Mouse (Mus musculus): Measurements from ENCODE around the gene Lrrc32.

The Lrrc32 gene

DNA sequence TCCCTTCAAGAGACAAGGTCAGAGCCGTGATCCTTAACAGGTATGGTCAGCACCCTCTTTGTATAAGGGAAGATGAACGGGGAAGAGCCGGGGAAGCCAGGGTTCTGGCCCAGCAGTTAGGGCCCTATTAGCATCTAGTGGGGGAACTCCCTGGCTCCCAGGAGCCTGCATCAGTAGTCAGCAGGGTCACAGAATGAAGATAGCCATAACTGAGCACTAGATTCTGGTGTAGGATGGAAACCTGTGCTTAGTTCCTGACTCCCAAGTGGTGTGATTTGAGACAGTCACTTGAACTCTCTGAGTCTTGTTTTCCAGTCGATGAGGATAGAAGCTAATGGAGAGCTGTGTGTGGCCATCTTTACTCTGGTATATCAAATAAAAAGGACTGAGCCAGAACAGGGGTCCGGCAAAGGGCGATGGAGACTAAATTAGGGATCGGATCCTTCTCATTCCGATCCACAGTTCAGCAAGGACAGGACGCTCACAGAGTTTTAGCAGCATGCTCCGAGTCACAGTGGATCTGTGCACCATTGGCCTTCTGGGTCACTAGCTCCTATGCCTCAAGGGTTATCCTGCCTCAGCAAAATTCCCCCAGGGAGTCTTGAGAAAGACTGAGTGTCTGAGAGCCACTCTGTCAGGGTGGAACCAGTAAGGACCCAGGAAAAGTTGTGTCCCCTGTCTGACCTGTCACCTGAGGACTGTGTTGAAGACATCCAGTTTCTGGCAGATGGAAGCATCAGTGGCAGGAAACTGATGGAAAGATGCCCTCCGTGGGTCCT, 1.7 kb upstream of the Lrrc32 start:
- DNase-seq (ENCODE audit: inconsistent age in 2 of 2, low spot score in 1 of 2), result no peak

DNA sequence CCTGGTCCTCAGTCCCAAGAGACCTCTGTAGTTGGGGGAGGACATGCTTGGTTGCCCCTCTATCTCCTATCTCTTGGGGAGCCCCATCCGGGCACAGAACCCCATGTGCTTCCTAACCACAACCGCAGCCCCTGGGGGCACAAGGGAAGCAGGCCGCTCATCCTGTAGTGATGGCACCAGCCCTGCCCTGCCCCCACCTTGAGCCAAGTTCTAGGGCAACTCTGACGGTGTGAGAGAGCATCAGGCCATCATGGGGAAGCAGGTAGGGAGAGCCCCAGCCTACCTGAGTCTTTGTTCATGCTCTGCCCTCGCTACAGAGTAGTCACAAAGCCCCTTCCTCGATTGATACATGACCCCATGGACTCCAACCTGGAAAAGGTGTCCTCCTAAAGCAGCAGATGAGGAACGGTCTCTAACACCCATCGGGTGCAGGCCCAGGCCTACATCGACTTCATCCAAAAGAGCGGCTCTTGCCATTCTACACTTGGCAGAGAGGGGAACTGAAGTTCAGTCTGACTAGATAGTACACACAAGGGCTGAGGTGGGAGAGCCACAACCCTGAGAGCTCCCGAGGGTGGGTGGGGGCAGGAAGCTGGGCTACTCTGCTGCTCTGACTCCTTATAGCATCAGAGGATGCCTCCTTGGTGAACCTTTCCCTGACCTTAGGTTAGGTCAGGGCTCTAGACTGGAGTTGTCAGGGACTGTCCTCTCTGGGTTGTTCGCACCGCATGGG, 519 bp upstream of the Lrrc32 start:
- DNase-seq (ENCODE audit: inconsistent age in 2 of 2, low spot score in 1 of 2), result no peak

DNA sequence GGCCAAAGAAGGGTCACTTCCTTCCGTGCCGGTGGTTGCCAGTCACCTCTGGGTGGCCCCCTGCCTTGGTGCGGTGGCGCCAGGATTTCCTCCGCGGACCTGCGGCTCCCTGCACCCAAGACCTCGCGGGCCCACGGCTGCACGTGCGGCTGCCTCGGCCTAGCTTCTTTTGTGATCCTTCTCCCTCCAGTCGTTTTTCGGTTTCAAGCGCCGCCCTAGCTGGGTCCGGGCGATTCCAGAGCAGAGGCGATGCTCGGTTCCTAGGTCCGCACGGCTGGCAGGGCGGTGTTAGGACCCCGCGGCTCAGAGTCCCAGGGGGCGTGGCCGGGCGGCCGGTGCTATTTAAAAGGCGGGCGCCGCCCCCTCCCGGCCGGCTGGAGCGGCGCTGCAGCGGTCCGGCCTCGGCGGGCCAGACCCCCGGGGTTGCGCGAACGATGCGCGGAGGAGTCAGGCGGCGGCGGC, 571 bp downstream of the Lrrc32 start:
- DNase-seq (ENCODE audit: inconsistent age in 2 of 2, low spot score in 1 of 2), result peak; percentile 83 to 90

DNA sequence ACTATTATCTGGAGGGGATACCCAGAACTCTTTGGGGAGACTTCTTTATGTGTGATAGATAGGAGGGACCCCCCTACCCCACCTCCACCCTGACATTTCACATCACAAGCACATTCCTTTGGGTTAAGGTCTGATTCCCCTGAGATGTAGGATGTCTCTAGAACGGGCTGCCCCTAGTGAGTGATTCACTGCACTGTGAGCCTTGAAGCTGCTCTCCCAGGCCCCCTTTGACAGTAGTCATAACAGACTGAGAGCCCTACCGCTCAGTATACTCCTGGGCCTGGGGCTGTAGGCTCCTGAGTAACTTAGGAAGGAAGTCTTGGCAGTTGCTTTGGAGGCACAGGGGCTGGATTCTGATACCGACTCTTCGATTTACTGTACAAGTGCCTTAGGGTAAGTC, 1.2 kb downstream of the Lrrc32 start:
- DNase-seq (ENCODE audit: inconsistent age in 2 of 2, low spot score in 1 of 2), result peak in 1 of 2 experiments; percentile 51

DNA sequence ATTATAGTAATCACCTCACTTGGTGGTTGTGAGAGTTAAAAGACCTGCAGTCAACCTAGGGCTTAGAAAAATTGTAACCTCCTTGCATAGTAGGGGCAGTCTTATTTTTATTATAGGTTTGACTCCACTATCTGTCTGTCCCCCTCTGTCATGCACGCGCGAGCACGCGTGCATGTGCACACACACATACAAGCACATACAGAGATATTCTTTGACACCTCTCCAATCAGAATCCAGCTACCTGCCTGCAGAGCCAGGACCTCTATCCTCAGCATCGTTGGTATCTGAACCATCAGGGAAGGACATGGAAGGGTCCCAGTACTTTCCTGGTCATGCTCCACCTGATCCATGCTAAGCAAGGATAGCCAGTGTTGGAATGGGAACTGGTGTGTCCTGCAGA, 1.8 kb downstream of the Lrrc32 start:
- DNase-seq (ENCODE audit: inconsistent age in 2 of 2, low spot score in 1 of 2), result no peak

DNA sequence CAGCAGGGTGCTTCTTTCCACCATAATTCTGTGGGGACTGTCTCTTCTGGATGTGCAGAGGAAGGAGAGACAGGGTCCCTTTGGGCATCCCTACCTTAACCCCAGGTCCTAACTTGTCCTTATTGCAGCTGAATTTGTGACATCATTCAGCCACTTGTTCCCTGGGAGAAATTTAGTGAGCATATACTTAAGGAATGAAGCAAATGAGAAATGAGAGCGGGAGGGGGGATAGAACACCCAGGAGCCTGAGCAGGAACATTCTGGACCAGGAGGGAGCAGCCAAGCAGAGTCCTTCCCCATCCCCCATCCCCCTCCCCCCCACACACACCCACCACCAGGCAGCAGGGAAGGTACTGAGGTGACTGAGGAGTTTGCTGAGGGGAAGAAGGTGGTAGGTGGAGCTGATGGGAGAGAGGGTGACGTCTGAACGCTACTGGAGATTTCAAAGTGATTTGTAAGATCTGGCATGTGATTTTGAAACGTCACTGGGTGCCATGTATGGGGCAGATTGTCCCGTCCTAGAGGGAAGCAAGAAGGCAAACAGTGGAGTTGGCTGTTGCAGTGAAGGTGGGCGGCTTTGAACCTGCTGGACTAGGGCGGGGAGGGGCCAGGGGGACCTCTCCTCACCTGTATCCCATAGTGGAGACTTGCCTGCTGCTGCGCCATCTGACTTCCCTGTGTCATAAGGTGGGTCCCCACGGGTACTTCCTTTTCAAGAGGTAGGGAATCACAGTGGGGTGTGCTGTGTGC, 2.5 kb downstream of the Lrrc32 start:
- DNase-seq (ENCODE audit: inconsistent age in 2 of 2, low spot score in 1 of 2), result no peak

DNA sequence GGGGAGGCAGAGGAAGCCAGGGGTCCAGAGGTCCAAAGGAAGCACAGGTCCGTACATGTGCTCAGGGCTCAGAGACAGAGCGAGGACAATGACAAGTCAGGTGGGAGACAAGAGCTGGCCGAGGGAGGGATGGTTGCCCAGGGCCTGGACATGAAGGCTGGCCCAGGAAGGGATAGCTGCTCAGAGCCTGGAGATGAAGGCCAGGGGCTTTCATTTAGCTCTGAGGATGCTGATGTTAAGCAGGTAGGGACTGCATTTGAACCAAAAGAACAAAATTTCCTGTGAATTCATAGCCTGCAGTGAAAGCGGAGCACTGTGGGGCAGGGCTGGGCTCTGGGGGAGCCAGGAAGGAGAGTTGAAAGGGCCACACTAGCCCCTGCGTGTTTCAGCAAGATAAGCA, 3.2 kb downstream of the Lrrc32 start:
- DNase-seq (ENCODE audit: inconsistent age in 2 of 2, low spot score in 1 of 2), result peak in 1 of 2 experiments; percentile 72

DNA sequence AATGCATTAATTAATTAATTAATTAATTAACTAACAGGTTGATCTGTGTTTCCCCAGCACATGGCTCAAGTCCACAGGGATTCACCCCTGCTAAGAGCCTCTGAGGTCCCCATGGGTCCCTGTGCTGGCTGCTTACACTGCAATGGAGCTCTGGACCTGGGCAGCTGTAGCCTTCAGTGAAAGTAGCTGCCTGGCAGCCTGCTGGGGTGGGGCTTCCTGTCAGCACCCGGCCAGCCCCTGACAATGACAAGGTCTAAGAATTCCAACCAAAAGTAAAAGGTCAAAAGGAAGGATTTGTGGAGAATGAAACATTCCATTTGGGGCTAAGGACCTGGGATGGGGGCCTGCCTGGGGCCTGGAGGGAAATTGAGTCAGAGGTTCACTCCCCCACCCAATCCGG, 4.2 kb downstream of the Lrrc32 start:
- DNase-seq (ENCODE audit: inconsistent age in 2 of 2, low spot score in 1 of 2), result peak in 1 of 2 experiments; percentile 72

DNA sequence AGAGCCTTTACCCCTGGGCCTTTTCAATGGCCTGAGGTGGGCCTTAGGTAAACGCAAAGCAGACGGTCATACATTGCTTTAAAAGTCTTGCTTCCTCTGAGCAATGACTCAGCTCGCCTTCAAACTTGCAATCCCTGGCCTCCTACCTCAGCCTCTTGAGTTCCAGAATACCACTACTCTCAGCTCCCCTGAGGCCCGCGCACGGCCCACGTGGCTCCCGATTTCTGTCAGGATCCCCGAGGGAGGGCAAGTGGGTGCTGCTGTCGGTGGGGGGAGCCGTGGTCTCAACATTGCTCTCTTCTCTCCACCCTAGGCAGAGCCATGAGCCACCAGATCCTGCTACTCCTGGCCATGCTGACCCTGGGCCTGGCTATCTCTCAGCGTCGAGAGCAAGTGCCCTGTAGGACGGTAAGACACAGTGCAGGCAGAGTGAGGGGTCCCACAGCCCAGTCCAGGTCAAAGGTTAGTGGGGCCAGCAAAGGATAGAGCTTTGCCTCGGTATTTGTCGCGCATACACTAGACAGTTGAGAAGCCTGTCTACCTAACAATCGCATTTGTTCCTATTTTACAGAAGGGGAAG, 4.9 kb downstream of the Lrrc32 start:
- peak in 1 of 2 experiments; percentile 48 for DNase-seq (ENCODE audit: inconsistent age in 2 of 2, low spot score in 1 of 2)

DNA sequence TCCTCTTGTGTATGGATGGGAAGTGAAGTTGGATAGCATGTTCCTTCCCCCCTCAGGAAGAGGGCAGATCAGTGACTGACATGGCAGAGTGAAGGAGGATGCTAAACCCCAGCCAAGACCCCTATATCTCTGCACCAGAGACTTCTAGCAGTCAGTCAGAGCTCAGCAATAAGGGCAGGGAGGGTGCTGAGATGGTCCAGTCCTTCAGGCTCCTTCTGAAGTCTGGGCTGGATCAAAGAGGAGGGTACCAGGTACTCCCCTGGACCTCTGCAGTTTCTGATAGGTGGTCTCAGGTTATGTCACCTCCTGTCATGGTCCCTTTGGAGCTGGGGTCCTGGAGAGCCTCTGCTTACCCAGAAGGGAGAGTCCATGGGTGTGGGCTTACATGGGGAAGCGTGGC, 6.5 kb downstream of the Lrrc32 start:
- DNase-seq (ENCODE audit: inconsistent age in 2 of 2, low spot score in 1 of 2), result no peak

DNA sequence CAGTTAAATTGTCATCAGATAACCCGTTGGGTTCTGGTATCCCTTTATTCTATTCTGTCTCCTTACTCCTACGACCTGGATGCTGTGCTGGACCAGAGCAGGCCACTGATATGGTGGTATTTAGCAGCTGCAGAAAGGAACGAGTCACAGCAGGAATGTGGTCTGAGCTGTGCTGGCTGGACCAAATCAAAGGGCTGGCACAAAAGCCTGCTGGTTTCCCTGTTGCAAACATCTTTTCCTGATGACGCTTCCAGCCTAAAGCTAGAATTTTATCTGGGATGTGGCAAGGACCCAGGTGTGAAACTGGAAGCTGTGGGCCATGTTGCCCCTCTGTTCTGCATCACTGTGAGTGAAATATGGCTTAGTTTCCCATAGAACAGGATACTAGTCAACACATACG, 8.4 kb downstream of the Lrrc32 start:
- DNase-seq (ENCODE audit: inconsistent age in 2 of 2, low spot score in 1 of 2), result no peak

DNA sequence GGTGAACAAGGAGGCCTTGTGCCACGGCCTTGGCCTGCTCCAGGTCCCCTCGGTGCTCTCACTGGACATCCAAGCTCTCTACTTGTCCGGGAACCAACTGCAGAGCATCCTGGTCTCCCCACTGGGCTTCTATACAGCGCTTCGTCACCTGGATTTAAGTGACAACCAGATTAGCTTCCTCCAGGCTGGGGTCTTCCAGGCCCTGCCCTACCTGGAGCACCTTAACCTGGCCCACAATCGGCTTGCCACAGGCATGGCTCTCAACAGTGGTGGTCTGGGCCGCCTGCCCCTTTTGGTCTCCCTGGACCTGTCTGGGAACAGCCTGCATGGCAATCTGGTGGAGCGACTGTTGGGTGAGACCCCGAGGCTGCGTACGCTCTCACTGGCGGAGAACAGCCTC, 9.0 kb downstream of the Lrrc32 start:
- no peak for DNase-seq (ENCODE audit: inconsistent age in 2 of 2, low spot score in 1 of 2)

DNA sequence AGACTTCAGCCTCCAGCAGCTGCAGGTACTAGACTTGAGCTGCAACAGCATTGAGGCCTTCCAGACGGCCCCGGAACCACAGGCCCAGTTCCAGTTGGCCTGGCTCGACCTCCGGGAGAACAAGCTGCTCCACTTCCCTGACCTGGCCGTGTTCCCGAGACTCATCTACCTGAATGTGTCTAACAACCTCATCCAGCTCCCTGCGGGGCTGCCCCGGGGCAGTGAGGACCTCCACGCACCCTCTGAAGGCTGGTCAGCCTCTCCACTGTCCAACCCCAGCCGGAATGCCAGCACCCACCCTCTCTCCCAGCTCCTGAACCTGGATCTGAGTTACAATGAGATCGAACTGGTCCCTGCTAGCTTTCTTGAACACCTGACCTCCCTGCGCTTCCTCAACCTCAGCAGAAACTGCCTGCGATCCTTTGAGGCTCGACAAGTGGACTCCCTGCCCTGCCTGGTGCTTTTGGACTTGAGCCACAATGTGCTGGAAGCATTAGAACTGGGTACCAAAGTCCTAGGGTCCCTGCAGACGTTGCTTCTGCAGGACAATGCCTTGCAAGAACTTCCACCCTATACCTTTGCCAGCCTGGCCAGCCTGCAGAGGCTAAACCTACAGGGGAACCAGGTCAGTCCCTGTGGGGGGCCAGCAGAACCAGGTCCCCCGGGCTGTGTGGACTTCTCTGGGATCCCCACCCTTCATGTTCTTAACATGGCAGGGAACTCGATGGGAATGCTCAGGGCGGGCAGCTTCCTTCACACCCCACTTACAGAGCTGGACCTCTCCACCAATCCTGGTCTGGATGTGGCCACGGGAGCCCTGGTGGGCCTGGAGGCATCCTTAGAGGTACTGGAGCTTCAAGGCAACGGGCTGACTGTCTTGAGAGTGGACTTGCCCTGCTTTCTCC, 9.8 kb downstream of the Lrrc32 start:
- DNase-seq (ENCODE audit: inconsistent age in 2 of 2, low spot score in 1 of 2), result no peak

DNA sequence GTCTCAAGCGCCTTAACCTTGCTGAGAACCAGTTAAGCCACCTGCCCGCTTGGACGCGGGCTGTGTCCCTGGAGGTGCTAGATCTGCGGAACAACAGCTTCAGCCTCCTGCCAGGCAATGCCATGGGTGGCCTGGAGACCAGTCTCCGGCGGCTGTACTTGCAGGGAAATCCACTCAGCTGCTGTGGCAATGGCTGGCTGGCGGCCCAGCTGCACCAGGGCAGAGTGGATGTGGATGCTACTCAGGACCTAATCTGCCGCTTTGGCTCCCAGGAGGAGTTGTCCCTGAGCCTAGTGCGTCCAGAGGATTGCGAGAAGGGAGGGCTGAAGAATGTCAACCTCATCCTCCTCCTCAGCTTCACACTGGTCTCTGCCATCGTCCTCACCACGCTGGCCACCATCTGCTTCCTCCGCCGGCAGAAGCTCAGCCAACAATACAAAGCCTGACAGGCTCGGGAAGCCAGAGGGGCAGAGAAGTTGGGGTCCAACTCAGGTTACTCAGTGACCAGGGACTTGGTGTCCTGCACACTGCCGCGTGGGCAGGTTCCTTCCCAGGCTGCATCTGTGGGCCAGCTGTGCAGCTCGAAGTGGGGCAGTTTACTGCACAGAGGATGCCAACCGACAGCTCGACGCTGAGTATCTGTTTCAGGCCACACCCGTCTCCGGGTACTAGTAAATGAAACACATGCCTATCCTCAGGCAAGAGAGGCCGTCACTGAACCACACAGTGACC, 10.6 kb downstream of the Lrrc32 start:
- DNase-seq (ENCODE audit: inconsistent age in 2 of 2, low spot score in 1 of 2), result no peak

DNA sequence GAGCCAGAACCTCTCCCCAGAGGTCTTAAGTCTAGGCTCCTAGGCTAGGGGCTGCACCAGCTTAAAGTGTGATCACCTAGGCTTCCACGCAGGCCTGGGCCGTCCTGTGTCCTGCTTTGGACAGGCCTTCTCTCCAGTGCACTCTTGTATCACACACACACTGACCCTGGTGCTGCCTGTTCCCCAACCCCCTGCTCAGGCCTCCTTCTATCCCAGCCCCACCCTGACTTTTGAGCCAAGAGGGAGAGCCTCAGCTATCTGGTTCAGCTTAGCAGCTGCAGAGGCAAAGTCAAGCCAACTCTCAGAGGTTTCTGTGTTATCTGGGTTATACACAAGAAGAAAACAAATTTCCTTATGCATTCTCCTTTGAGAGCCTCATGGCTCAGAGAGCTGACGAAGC, 11.4 kb downstream of the Lrrc32 start:
- no peak for DNase-seq (ENCODE audit: inconsistent age in 2 of 2, low spot score in 1 of 2)

DNA sequence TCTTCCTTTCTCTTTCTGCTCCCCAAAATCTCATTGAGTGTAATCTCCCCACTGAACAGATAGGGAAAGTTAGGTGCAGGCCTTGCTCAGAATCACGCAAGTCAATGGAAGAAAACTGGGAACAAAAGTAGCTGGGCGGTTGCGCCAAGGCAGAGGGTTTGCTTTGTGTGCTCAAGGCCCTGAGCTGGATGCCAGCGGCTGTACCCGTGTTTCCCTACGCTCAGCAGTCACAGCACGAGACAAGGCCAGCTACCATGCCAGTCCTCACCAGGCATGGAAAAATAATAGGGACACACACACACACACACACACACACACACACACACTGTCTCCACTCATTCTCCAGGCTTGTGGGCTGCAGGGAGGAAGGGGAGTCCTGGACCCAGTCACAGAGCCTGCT, 12.0 kb downstream of the Lrrc32 start:
- DNase-seq (ENCODE audit: inconsistent age in 2 of 2, low spot score in 1 of 2), result no peak

DNA sequence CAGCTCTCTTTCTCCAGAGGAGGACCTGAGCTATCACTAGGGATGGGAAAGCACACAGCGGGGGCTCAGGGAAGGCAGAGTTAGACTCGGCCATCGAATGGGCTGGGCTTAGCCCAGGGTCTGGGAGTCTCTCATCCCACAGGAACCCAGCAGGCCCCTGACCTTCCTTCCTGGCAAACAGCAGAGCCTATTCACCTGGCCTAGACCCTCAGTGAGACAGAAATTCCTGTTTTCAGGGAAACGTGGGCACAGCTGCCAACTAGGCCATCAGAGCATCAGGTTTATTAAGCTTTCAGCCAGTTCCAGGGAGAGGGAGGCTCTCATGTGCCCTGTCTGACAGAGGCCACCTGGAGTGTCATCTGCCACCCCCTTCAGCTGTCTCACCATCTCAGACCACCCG, 13.8 kb downstream of the Lrrc32 start:
- DNase-seq (ENCODE audit: inconsistent age in 2 of 2, low spot score in 1 of 2), result no peak

DNA sequence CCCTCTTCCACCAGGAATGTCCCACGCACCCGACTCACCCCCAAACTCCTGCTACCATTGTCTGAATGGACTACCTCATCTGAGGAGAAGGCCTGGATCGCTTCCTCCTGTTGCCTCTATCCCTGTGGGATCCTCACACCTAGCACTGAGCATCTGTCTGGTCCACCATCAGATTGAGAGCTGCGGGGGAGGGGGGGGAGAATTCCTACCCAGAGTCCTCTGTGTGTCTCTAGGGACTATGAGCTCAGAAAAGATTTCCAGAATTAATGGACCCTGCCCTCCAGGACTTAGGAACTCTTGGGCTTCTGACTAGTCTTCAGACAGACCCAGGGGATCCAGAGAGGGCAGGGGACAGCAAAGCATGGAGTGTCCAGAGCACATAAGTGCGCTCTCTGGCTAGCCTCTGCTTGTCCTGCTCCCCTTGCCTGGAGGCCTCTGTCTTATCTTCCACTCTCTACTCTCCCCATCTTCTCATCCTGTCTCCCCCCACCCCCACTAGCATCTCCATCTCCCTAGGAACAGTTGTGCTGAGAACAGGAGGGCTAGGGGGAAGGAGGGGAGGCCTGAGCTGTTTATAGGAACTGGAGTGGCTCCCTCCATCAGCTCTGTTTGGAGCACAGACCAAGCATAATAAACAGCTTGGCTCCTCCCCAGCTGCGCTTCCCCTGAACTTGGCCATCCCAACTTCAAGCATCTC, 15.0 kb downstream of the Lrrc32 start:
- DNase-seq (ENCODE audit: inconsistent age in 2 of 2, low spot score in 1 of 2), result peak in 1 of 2 experiments; percentile 9

DNA sequence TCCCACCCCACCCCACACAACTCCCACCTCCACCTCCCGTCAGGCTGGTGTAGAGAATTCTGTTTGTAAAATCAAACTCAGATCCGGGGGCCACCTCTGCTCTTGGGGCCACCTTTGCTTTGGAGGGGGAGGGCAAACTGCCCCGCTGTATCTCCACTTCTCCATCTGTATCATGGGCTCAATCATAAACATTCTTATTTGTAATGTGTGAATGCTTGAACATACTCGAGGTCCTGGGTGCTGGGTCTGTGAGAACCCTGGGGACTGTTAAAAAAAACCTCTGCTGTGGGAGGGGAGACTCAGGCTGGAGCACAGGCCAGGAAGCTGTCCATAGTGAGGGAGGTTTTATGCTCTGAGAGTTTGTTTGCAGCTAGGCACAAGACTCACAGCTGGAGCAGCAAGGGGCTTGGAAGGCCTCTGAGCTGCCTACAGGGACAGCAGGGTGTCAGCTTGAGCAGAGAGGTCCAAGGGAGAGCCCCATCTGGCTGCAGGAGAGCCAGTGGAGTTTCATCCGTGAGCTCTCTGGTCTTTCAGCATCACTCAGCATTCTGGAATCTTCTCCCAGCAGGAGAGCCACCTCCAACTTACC, 15.7 kb downstream of the Lrrc32 start:
- no peak for DNase-seq (ENCODE audit: inconsistent age in 2 of 2, low spot score in 1 of 2)
